Mouse (Mus musculus): ENCODE results near the gene Coq9. TPM values are rescaled to one million over a fixed set of nuclear protein-coding genes. Genes with fewer than 3 reads are reported as not detected.
A peak's percentile ranks its signal among the peaks of the same experiment; 100 is the strongest.

Coq9 gene
- polyA plus RNA-seq, 1 experiment from 2014 or later, result 79.4 TPM

- peaks cover 3% of the 10 kb centered on the region; the same call in 1 of the 2 replicates for H3K4me1 ChIP-seq (replicated peaks; ENCODE audit: control insufficient read depth, insufficient read depth, low read length)
- H3K9me3 ChIP-seq (ENCODE audit: control insufficient read depth), result no peaks in the 10 kb centered on the region
- no peak overlapping the region for H3K4me2 ChIP-seq (replicated peaks; ENCODE audit: low read depth)
- H3K4me3 ChIP-seq (ENCODE audit: low read depth, low read length), result no peak overlapping the region
- no peak overlapping the region for H3K27ac ChIP-seq (ENCODE audit: low read depth, low read length)
- 58% methylated on average over 10 of the region's 10 CpGs for WGBS
- ATAC-seq, result no peak
- peaks cover 64% of the 10 kb centered on the region for H3K36me3 ChIP-seq (ENCODE audit: control insufficient read depth, insufficient read depth)
- H3K9ac ChIP-seq (ENCODE audit: low read depth, low read length), result no peak overlapping the region
- peak; percentile 42; the same call in 1 of the 2 replicates for TF ChIP-seq CTCF (IDR thresholded peaks at IDR 0.05; ENCODE audit: low read depth)
- H3K27me3 ChIP-seq (replicated peaks; ENCODE audit: control insufficient read depth, insufficient read depth, low read length), result no peaks in the 10 kb centered on the region
Measured at GRCm38 (mm10) chr8:94863897-94864673, 26.0 kb downstream of the Coq9 start.

- H3K4me3 ChIP-seq (ENCODE audit: low read depth, low read length), result no peak overlapping the region
- WGBS, result 84% methylated on average over 10 of the region's 10 CpGs
- ATAC-seq, result no peak
- no peaks in the 10 kb centered on the region for H3K27me3 ChIP-seq (replicated peaks; ENCODE audit: control insufficient read depth, insufficient read depth, low read length)
- no peaks in the 10 kb centered on the region for H3K9me3 ChIP-seq (ENCODE audit: control insufficient read depth)
- no peak overlapping the region for H3K27ac ChIP-seq (ENCODE audit: low read depth, low read length)
- no peak overlapping the region for H3K4me2 ChIP-seq (replicated peaks; ENCODE audit: low read depth)
- no peak overlapping the region for H3K9ac ChIP-seq (ENCODE audit: low read depth, low read length)
- H3K36me3 ChIP-seq (ENCODE audit: control insufficient read depth, insufficient read depth), result peaks cover 60% of the 10 kb centered on the region
- TF ChIP-seq CTCF (IDR thresholded peaks at IDR 0.05; ENCODE audit: low read depth), result no peak
- H3K4me1 ChIP-seq (replicated peaks; ENCODE audit: control insufficient read depth, insufficient read depth, low read length), result peaks cover 10% of the 10 kb centered on the region; the same call in 1 of the 2 replicates
Measured at GRCm38 (mm10) chr8:94865292-94865691, 27.2 kb downstream of the Coq9 start.

DNA sequence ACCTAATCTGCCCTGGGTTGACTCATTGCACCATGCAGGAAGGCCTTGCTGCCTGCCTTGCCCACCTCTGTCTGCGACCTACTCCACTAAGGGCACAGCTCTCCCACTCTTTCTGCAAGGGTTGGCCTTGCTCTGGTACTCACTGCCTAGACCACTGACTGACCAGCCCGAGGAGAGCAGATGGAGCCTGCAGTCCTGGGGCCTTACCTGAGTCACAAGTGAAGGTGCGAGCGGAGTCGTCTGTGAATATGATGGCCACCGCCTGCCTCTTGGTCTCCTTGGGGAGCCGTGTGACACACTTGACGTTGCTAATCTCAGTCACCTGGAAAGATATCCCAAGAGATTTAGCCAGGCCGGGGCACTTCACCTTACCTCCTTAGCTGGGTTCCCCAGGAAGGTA, 28.8 kb downstream of the Coq9 start:
- Histone ChIP-seq H3K27me3 (replicated peaks; ENCODE audit: control insufficient read depth, insufficient read depth, low read length) (no peaks in the 10 kb centered on the region), H3K36me3 (ENCODE audit: control insufficient read depth, insufficient read depth) (peaks cover 54% of the 10 kb centered on the region), H3K27ac (ENCODE audit: low read depth, low read length) (no peak overlapping the region), H3K4me1 (replicated peaks; ENCODE audit: control insufficient read depth, insufficient read depth, low read length) (peaks cover 10% of the 10 kb centered on the region; the same call in 1 of the 2 replicates), H3K4me2 (replicated peaks; ENCODE audit: low read depth) (no peak overlapping the region), H3K9me3 (ENCODE audit: control insufficient read depth) (no peaks in the 10 kb centered on the region), H3K9ac (ENCODE audit: low read depth, low read length) (no peak overlapping the region), H3K4me3 (ENCODE audit: low read depth, low read length) (no peak overlapping the region)
- TF ChIP-seq CTCF (IDR thresholded peaks at IDR 0.05; ENCODE audit: low read depth), result no peak
- ATAC-seq, result no peak
- WGBS, result 79% methylated on average over 9 of the region's 9 CpGs

DNA sequence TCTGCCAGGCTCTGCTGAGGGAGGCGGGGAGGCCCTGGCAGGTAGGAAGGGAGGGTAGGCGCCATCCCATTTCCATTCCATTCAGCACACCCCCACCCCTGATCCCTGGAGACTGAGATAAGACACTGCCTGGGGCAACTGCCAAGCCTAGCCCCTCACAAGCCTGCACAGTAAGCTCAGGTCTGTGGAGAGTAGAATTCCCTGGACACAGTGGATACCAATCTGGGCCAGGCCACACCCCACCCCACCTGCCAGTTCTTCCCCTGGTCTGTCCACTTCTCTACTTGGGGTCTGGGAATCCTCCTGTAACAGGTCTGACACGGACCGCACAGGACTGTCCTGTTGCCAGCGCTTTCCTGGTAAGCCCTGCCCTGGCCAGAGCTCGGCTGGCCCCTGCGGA, 31.0 kb downstream of the Coq9 start:
- TF ChIP-seq CTCF (IDR thresholded peaks at IDR 0.05; ENCODE audit: low read depth), result no peak
- Histone ChIP-seq H3K9me3 (ENCODE audit: control insufficient read depth) (no peaks in the 10 kb centered on the region), H3K27me3 (replicated peaks; ENCODE audit: control insufficient read depth, insufficient read depth, low read length) (no peaks in the 10 kb centered on the region), H3K9ac (ENCODE audit: low read depth, low read length) (no peak overlapping the region), H3K4me1 (replicated peaks; ENCODE audit: control insufficient read depth, insufficient read depth, low read length) (peaks cover 13% of the 10 kb centered on the region; the same call in 1 of the 2 replicates), H3K4me3 (ENCODE audit: low read depth, low read length) (no peak overlapping the region), H3K27ac (ENCODE audit: low read depth, low read length) (no peak overlapping the region), H3K36me3 (ENCODE audit: control insufficient read depth, insufficient read depth) (peaks cover 38% of the 10 kb centered on the region), H3K4me2 (replicated peaks; ENCODE audit: low read depth) (peak overlapping the region; percentile 91)
- no peak for ATAC-seq
- 63% methylated on average over 7 of the region's 7 CpGs for WGBS

GRCm38 (mm10) chr8:94870003-94870402, 31.9 kb downstream of the Coq9 start:
- WGBS, result 49% methylated on average over 4 of the region's 4 CpGs
- H3K9ac ChIP-seq (ENCODE audit: low read depth, low read length), result 0 out of 2 replicates have a peak overlapping the region, but pooled peaks have one; percentile 51
- no peaks in the 10 kb centered on the region for H3K9me3 ChIP-seq (ENCODE audit: control insufficient read depth)
- peaks cover 29% of the 10 kb centered on the region for H3K36me3 ChIP-seq (ENCODE audit: control insufficient read depth, insufficient read depth)
- H3K27ac ChIP-seq (ENCODE audit: low read depth, low read length), result no peak overlapping the region
- TF ChIP-seq CTCF (IDR thresholded peaks at IDR 0.05; ENCODE audit: low read depth), result no peak
- ATAC-seq, result no peak
- peak overlapping the region; percentile 91 for H3K4me2 ChIP-seq (replicated peaks; ENCODE audit: low read depth)
- peaks cover 16% of the 10 kb centered on the region; the same call in 1 of the 2 replicates for H3K4me1 ChIP-seq (replicated peaks; ENCODE audit: control insufficient read depth, insufficient read depth, low read length)
- peak overlapping the region; percentile 50 for H3K4me3 ChIP-seq (ENCODE audit: low read depth, low read length)
- H3K27me3 ChIP-seq (replicated peaks; ENCODE audit: control insufficient read depth, insufficient read depth, low read length), result no peaks in the 10 kb centered on the region

DNA sequence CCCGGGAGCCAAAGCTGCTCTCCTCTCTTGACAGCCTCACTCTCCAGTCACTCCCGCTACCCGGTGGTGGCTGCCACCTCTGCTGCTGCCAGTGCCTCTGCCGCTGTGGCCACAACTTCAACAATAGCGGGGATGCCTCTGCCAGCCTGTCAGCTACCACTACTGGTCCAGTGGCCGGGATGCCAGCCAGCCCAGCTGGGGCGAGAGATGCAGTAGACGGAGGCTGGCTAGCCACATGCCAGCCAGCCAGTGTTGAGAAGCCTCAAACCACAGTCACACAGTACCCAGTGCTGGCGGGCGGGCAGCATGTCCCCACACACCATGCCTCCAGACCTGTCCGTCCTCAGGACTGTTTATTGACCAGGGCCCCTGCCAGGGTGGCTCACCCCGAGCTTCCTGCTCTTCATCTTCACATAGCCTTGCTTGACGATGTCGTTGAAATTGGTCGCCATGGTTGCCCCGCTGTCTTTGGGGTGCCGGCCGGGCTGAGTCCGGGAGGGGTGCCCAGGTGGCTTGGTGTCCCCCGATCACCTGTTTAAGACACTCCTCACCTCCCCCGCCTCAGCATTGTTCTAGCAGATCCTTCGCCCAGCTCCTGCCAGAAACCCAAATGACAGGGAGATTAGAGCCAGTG, 32.5 kb downstream of the Coq9 start:
- Histone ChIP-seq H3K9me3 (ENCODE audit: control insufficient read depth) (no peaks in the 10 kb centered on the region), H3K4me1 (replicated peaks; ENCODE audit: control insufficient read depth, insufficient read depth, low read length) (peaks cover 16% of the 10 kb centered on the region), H3K27me3 (replicated peaks; ENCODE audit: control insufficient read depth, insufficient read depth, low read length) (no peaks in the 10 kb centered on the region), H3K27ac (ENCODE audit: low read depth, low read length) (peak overlapping the region; percentile 92), H3K4me3 (ENCODE audit: low read depth, low read length) (peak overlapping the region; percentile 50), H3K9ac (ENCODE audit: low read depth, low read length) (peak overlapping the region; percentile 51), H3K36me3 (ENCODE audit: control insufficient read depth, insufficient read depth) (peaks cover 24% of the 10 kb centered on the region), H3K4me2 (replicated peaks; ENCODE audit: low read depth) (peak overlapping the region; percentile 91)
- no peak for ATAC-seq
- WGBS, result 7% methylated on average over 22 of the region's 22 CpGs
- TF ChIP-seq CTCF (IDR thresholded peaks at IDR 0.05; ENCODE audit: low read depth), result no peak
